Mouse (Mus musculus) neural tube, embryonic 10.5 days (tissue): Measurements from ENCODE around the gene Fcamr.

Experiments used
- DNase-seq: peaks from one replicate; pipeline ENCODE4 v3.0.0-alpha.2; 2017; ENCODE audit warnings: low spot score; ENCODE audit errors: extremely low spot score

Gene Fcamr

DNA sequence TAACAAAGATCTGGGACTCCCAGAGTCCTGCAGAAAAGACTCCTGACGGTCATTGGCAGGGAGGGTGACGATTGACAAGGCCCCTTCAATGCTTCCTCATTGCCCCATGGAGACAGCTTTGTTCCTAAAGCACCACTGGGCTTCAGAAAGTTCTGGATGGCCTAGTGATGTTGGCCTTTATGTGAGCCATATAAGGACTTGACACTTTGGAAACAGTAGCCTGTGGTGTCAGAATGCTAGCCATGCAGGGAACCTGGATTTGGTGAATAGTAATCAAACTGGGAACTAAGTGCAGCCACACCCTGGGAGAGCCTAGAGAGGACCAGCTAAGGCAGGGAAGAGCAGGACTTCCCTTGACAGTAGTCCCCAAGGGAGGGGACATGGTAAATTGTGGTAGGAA is 809 bp downstream of the Fcamr start:
- no peak for DNase-seq

DNA sequence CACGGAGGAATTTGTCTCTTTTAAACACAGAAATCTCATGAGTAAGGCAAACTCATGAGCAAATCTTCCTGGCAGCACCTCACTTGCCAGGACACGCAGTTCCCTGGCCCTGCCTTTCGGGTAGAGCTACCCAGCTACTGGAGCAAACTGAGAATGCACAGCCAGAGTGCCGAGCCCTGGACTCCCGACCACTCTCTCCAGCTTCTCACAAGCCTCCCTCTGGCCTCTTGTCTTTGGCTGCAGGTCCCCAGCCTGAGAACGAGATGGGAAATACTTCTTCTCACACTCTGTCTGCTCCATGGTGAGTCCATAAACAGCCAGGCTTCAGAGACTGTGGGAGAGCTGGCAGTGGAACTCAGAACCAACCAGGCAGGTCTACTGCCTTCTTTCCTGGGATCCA is 2.3 kb downstream of the Fcamr start:
- DNase-seq, result peak; percentile 12

DNA sequence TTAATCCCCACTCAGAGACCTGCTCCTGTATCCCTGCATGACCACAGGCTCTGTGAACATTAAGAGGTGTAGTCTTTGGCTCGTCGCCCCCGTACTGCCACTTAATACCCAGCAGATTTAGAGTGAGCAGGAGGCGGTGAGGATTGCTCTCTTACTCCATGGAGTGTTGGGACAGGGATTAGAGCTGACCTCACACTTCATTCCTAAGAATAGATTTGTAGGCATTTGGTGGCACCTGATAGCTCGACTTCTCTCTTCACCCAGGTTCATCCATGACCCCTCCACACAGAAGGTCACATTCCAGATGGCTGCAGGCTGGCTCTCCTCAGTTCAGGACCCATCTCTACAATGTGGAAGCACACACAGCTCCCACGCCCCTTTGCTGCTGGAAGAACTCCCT is 3.6 kb downstream of the Fcamr start:
- DNase-seq, result peak; percentile 7

DNA sequence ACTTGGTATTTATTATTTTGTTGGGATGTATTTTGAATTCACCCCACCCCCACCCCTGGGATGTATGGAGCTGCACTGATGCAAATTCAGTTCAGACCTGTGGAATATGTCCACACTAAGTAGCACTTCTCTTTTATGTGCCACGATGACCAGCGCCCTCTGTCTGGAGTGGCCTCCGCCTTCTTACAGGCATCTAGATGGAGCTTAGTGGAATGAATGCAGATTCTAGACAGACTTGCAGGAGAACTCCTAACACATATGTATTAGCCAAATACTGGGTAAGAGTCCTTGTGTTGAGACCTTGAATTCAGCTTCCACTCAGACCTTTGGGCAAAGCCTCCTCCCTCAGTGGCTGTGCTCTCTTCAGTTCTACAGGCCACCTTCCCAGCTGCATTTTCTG is 10.2 kb downstream of the Fcamr start:
- no peak for DNase-seq

DNA sequence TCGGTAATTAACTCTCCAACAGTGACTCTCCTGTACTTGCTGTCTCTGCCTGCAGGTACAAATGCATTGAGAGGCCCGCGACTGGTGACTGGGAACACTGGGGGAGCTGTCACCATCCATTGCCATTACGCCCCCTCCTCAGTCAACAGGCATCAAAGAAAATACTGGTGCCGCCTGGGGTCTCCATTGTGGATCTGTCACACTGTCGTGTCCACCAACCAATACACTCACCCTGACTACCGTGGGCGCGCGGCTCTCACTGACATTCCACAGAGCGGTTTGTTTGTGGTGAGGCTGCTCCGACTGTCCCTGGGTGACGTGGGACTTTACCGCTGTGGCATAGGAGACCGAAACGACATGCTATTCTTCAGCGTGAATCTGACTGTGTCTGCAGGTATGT is 10.6 kb downstream of the Fcamr start:
- DNase-seq, result no peak

DNA sequence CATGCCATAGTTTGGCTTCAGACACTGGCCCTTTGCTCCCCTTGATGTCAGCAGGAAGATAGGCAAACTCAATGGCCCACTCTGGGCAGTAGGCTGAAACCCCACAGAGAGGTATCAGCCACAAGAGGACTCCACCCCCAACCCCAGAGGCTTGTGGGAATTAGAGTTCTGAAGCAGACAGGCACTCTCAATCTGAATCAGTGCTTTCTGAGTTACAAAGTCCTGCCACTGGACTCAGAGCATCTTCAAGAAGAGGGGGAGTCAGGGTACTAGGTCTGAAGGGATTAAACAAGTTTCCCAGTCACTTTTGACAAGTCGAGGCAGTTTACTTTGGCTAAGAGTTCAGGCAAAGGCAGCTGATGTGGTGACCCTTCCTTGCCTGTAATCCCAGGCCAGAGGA is 19.0 kb downstream of the Fcamr start:
- no peak for DNase-seq

DNA sequence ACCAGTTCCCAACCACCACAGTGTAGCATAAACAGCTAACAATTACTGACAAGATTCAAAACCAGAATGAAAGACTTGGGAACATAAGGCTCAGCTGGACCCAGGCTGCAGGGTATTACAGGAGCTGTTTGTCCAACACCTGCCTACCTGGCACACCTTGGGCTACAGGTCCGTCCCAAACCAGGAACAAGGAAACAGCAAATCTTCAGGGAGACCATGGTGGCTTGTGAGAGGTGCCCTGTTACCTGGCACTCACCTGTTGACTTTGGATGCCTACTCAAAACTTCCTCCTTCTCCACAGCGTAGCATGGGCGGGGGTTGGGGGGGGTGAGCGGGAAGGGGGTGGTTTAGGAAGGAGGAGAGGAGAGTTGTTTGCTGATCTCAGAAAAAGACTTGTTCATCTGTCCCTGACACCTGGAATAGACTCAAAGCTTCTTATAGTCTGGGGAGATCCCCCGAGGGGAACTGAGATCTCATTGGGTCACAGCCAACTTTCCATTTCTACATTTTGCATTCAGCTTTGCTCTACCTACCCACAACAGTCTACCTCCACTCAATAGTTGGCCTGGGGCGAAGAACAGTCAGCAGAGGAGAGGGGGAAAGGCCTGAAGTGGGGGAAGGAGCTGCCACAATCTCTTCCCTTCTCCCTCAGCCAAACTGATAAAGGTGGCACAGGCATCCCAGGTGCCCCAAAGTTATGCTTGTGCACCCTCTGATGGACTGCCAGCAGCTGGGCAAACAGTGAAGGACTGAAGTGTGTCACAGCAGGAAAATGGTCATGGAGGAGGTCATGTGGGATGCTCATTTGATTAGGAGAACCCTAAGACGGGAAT is 19.8 kb downstream of the Fcamr start:
- no peak for DNase-seq

DNA sequence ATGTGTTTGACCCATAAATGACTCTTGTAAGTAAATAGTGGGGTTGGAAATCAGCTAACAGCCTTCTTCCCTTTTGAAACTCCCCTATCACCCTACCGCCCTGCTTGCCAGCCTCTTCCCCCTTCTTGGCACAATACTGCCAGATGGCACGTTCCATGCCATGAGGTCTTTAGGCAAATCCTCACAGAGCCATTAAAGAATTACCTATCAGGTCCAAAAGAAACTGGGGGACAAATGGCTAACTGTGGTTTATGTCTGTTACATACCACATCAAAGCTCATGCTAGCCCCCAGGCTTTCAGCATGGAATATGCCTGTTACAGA is 20.4 kb downstream of the Fcamr start:
- no peak for DNase-seq

DNA sequence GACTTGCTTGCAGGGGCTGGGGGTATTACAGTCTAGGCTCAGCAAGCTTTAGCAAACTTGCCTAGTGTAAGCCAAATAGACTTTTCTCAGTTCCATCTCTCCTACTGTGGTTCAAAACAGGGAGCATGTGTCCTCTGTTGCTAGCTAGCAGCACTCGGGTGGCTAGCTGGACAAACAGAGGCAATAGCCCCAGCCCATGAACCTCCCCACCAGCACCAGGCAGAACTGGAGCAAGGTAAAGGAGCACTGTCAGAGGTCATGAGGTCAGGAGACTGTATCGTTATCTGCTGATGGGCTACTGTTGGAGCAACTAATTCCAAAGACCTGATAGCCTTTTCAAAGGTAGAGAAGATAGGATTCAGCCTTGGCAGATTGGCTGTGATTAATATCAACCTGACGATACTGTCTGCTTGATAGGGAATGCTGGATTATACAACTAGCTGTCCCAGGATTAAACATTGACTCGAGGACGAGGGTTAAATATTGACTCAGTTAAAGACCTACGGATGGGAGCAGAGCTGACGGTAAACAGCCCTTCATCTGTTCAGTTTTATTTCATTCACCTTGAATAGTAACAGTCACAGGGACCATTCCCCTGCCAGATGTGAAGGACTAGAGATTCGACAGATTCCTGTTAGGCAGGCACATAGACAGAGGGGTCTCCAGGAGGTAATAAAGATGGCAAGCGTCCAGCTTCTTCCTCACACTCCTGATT is 21.4 kb downstream of the Fcamr start:
- DNase-seq, result no peak

DNA sequence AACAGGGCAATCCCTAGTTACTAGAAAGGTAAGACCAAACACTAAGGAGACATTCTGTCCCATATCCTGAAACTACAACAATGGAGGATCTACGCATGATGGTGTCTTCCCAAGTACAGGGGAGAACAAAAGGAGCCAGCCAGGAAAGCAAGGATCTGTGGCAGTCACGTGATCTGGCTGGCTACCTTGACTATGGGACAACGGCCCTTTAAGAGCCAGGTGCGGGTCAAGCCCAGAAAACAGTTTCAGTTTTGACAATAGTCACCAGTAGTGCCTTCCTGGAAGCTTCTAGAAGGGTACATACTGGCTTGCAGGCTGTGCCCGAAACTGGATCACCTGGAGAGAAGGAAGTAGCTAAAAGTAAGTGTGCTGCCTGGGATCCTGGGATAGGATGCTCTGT is 25.7 kb downstream of the Fcamr start, which contains the start of gene Pigr:
TSS of gene Pigr (plus strand) at position 237 of the 400 bp plus-strand sequence.
- DNase-seq, result no peak

DNA sequence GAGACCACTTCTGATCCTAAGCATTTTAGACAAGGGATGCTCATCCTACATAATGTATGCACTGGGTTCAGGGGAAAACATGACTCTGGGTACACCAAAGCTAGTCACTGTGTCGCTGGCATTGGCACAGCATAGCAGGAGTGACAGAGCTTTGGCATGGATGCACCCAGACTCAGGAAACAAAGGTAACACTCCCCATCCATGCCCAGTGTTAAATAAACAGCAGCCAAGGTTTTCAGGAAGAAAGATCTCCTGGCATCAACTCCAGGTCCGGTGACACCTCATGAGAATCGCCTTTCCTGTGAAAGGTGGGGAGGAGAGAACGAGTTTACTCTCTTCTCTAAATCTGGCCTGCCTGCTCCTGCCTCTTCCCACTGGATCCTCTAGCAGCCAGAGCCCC is 28.0 kb downstream of the Fcamr start:
- DNase-seq, result no peak

DNA sequence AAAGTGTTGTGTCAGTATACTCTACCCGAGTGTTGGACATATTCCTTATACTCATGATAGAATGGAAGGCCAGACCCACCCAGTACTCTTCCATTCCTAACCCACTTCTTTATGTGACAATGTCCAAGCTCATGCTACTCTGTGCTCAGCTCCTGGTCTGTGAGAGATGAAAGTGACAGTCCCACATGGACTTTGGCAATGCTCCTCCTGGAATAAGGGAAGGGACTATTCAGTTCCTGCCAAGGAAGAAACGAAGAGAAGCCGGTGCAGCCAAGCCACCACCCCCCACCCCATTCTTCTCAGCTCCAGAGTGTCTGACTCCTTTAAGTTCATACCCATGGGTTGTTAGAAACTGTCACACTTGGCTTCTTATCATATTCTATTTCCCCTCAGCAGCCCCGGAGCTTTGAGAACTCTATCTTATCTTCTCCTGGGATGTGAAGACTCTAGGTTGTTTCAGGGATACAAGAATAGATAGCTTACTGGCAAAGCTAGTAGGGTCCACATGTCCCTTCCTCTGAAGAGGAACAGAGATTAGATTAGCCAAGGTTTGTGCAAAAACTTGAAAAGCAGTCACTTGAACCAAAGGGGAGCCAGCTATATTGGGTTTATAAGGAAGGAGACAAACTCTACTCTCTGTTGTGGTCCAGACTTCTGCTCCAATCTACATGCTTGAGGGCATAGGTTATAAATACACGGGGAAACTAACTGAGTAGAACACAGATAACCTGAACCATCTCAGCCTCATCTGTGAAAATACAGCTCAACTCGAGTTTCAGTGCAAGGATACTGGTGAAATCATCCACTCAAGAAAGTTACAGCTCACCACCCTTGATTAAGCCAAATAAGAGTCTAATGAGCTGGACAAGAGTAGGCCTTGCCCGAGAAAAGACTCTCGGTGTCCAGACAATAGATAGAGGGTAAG is 29.5 kb downstream of the Fcamr start:
- DNase-seq, result no peak

DNA sequence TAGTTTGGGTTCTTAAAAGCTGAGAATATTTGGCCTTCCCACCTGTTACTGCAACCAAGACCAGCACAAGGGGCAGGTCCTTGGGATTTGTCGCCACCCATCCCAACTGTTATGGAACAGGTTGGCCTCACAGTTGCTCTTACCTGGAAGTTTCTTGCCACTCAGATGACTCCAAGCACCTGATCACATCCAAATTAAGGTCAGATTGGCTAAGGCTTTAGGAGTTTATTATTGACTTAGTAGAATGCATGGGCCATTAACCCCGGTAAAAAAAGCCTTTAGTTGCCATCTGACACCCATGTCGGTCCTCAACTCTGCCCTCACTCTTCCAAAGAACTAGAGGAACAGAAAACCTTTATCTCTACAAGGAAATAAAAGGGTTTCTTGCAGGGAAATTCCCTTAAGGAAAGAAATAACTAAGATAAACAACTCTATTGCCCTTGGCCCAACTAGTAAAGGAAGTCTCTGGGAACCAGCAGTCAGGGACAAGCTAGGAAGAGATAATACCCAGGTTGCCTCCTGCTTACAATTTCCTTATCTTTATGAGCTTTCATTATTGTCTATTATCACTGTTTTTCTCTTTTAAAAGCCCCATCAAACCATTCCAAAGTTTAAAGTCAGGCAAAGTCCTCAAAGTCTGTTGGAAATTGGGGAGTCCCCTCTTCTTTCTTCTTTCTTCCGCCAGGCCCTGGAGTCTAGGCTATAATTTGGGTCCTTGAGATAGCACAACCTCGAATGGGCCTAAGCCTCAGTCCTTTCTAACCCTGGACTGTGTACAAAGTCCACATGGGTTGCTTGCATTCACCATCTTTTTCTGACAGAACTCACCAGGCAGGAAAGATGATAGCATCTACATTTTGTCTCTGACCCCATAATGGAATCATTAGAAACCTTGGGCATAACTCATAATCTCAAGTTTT is 31.8 kb downstream of the Fcamr start:
- no peak for DNase-seq

DNA sequence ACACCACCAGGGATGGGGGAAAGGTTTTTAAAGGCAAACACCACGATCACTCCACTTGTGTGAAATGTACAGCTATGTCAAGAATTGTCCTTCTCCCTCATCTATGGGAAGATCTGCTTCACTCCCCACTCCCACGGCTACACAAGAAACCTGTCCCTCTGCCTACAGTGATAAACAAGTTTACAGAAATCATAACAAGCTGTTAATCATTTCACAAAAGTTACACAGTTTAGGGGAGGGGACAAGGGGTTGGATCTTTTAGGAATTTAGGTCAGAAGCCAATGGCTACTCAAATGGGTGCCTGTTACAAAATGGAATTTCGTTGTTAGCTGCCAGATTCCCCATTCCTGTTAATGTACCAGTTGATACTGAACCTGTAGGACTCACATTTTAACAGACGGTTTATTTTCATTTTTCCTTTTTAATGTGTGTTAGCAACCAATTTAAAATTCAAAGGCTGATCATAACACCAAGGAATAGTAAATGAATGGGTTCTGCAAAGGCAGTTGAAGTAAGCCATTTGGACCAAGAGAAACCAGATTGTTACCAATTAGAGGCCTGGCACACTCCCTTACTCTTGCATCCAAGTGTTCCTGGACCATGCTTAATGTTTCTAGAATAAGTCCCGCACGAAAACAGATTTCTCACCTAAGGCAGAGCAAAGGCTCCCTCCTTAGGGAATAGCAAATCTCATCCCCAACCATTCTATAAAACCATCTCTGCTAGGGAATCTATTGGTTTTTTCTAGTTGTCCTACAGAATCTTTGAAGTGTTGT is 34.6 kb downstream of the Fcamr start:
- no peak for DNase-seq

DNA sequence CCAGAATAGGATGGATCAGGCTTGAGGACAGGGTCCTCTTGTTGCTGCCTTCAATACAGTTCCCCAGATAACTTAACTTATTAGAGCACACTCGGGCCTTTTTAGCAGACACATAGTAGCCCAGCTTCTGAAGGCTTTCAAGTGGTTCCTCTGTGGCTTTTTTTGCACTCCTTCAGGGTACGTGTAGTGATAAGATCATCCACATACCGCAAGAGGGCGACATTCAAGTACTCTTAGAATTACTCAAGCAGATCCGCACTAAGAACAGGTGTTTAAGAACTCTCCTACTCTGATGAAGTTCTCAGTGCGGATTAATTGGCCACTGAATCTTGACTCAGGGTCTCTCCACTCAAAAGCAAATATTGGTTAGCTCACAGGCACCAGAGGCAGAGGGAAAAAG is 37.6 kb downstream of the Fcamr start:
- no peak for DNase-seq

DNA sequence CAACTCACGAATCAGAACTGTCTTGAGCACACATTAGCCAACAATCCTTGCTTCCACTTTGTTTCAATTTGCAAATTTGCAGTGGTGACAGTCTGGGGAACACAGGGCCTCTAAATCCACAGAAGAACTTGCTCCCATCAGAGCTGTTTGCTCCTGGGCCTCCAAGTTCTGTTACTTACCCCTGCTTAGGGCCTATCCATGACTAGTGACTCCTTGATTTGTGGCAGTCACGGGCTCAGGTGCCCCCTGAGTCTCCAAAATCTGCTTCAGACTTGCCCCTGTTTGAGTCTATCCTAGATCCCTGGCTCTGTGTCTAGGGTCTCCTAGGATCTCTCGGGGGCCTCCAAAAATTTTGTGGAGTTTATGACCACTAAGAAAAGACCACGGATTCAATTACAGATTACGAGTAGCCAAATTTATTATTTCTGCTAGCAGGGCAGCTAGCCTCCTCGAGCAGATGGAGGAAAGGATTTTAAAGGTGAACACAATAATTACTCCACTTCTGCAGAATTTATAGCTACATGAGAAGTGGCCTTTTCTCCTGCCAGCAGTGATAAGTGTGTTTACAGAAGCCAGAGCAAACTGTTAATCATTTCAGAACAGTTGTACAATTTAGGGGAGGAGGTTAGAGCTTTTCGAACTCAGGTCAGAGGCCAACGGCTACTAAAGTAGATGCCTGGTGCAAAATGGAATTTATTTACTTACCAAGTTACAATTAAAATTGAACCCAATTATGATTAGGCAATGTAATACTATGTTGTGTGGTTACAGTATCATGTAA is 40.1 kb downstream of the Fcamr start:
- DNase-seq, result no peak

DNA sequence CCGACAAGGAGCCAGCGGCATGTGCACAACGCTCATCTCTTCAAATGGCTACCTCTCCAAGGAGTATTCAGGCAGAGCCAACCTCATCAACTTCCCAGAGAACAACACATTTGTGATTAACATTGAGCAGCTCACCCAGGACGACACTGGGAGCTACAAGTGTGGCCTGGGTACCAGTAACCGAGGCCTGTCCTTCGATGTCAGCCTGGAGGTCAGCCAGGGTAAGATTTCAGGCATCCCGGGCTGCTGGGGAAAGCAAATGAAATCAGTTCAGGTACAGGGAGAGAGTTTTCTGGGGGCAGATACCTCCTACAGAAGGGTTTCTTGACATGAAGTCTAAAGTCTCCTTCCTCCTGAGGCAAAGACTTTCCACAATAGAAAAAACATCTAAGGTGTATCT is 40.9 kb downstream of the Fcamr start:
- DNase-seq, result no peak

DNA sequence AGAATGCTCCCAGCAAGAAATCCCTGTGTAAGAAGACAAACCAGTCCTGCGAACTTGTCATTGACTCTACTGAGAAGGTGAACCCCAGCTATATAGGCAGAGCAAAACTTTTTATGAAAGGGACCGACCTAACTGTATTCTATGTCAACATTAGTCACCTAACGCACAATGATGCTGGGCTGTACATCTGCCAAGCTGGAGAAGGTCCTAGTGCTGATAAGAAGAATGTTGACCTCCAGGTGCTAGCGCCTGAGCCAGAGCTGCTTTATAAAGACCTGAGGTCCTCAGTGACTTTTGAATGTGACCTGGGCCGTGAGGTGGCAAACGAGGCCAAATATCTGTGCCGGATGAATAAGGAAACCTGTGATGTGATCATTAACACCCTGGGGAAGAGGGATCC is 43.8 kb downstream of the Fcamr start:
- DNase-seq, result no peak

DNA sequence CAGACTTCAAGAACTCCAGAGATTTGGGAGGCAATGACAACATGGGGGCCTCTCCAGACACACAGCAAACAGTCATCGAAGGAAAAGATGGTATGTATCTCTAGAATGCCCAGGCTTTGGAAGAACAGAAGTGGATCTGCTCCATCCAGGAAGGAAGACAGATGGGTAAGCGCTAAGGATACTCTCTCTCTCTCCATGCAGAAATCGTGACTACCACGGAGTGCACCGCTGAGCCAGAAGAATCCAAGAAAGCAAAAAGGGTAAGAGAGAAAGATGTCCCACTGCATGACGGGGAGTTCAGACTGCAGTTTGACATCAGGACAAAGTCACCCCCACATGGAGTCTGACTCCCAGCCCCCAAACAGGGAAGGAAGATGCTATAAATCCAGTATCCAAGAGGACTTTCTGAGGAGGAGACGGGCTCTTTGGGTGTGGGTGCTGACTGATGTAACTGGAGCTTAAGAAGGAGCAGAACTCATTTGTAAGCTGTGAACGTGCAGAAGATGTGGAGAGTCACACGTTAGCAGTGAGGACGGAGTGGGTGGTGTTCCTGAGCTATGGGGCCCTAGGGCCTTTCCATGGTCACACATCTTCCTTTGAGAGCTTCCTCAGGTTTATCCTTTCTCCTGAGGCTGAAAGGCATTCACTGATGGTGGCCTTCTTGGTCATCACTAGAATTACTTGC is 49.0 kb downstream of the Fcamr start:
- no peak for DNase-seq
